Mouse (Mus musculus): ENCODE data around the gene Hdac7. TPM values are rescaled to one million over a fixed set of nuclear protein-coding genes. Genes with fewer than 3 reads are reported as not detected.
A peak's percentile ranks its signal among the peaks of the same experiment; 100 is the strongest.

The Hdac7 gene
- polyA plus RNA-seq, 1 experiment, result 64.7 TPM

- peak overlapping the region; percentile 41; the same call in 1 of the 2 replicates for H3K27ac ChIP-seq (ENCODE audit: insufficient read depth, low read length)
- no peaks in the 10 kb centered on the region for H3K4me1 ChIP-seq (ENCODE audit: control insufficient read depth, insufficient read depth, low read length)
- TF ChIP-seq CTCF (IDR thresholded peaks at IDR 0.05; ENCODE audit: extremely low read depth, insufficient read depth, low read length) (no peak), POLR2A (IDR thresholded peaks at IDR 0.05; ENCODE audit: extremely low read depth, insufficient read depth, low read length) (no peak)
- no peak overlapping the region for H3K4me3 ChIP-seq (ENCODE audit: insufficient read depth, low read length)
Measured at GRCm38 (mm10) chr15:97862881-97863493, 18.7 kb upstream of the Hdac7 start.

- Histone ChIP-seq H3K4me1 (ENCODE audit: control insufficient read depth, insufficient read depth, low read length) (no peaks in the 10 kb centered on the region), H3K27ac (ENCODE audit: insufficient read depth, low read length) (no peak overlapping the region), H3K4me3 (ENCODE audit: insufficient read depth, low read length) (no peak overlapping the region)
- TF ChIP-seq POLR2A (IDR thresholded peaks at IDR 0.05; ENCODE audit: extremely low read depth, insufficient read depth, low read length) (no peak), CTCF (IDR thresholded peaks at IDR 0.05; ENCODE audit: extremely low read depth, insufficient read depth, low read length) (no peak)
Measured at GRCm38 (mm10) chr15:97860353-97860752, 16.1 kb upstream of the Hdac7 start.

GRCm38 (mm10) chr15:97858431-97858830 is 14.1 kb upstream of the Hdac7 start:
- Histone ChIP-seq H3K27ac (ENCODE audit: insufficient read depth, low read length) (no peak overlapping the region), H3K4me3 (ENCODE audit: insufficient read depth, low read length) (no peak overlapping the region), H3K4me1 (ENCODE audit: control insufficient read depth, insufficient read depth, low read length) (peaks cover 2% of the 10 kb centered on the region; the same call in 1 of the 2 replicates)
- TF ChIP-seq POLR2A (IDR thresholded peaks at IDR 0.05; ENCODE audit: extremely low read depth, insufficient read depth, low read length) (no peak), CTCF (IDR thresholded peaks at IDR 0.05; ENCODE audit: extremely low read depth, insufficient read depth, low read length) (no peak)

- H3K4me1 ChIP-seq (ENCODE audit: control insufficient read depth, insufficient read depth, low read length), result peaks cover 2% of the 10 kb centered on the region; the same call in 1 of the 2 replicates
- H3K27ac ChIP-seq (ENCODE audit: insufficient read depth, low read length), result no peak overlapping the region
- TF ChIP-seq POLR2A (IDR thresholded peaks at IDR 0.05; ENCODE audit: extremely low read depth, insufficient read depth, low read length) (no peak), CTCF (IDR thresholded peaks at IDR 0.05; ENCODE audit: extremely low read depth, insufficient read depth, low read length) (no peak)
- no peak overlapping the region for H3K4me3 ChIP-seq (ENCODE audit: insufficient read depth, low read length)
Measured at GRCm38 (mm10) chr15:97854551-97854950, 10.2 kb upstream of the Hdac7 start.

- no peak overlapping the region for H3K27ac ChIP-seq (ENCODE audit: insufficient read depth, low read length)
- no peak overlapping the region for H3K4me3 ChIP-seq (ENCODE audit: insufficient read depth, low read length)
- peaks cover 3% of the 10 kb centered on the region; the same call in 1 of the 2 replicates for H3K4me1 ChIP-seq (ENCODE audit: control insufficient read depth, insufficient read depth, low read length)
- TF ChIP-seq POLR2A (IDR thresholded peaks at IDR 0.05; ENCODE audit: extremely low read depth, insufficient read depth, low read length) (no peak), CTCF (IDR thresholded peaks at IDR 0.05; ENCODE audit: extremely low read depth, insufficient read depth, low read length) (no peak)
Measured at GRCm38 (mm10) chr15:97854059-97854458, 9.8 kb upstream of the Hdac7 start.

- H3K4me3 ChIP-seq (ENCODE audit: insufficient read depth, low read length), result no peak overlapping the region
- TF ChIP-seq POLR2A (IDR thresholded peaks at IDR 0.05; ENCODE audit: extremely low read depth, insufficient read depth, low read length) (no peak), CTCF (IDR thresholded peaks at IDR 0.05; ENCODE audit: extremely low read depth, insufficient read depth, low read length) (no peak)
Measured at GRCm38 (mm10) chr15:97852291-97852690, 8.0 kb upstream of the Hdac7 start.

GRCm38 (mm10) chr15:97851011-97851410 is 6.7 kb upstream of the Hdac7 start:
- TF ChIP-seq CTCF (IDR thresholded peaks at IDR 0.05; ENCODE audit: extremely low read depth, insufficient read depth, low read length) (no peak), POLR2A (IDR thresholded peaks at IDR 0.05; ENCODE audit: extremely low read depth, insufficient read depth, low read length) (no peak)
- Histone ChIP-seq H3K27ac (ENCODE audit: insufficient read depth, low read length) (no peak overlapping the region), H3K4me1 (ENCODE audit: control insufficient read depth, insufficient read depth, low read length) (peaks cover 3% of the 10 kb centered on the region; the same call in 1 of the 2 replicates), H3K4me3 (ENCODE audit: insufficient read depth, low read length) (no peak overlapping the region)

More at GRCm38 (mm10) chr15:97852291-97852690, 8.0 kb upstream of the Hdac7 start:
- H3K27ac ChIP-seq (ENCODE audit: insufficient read depth, low read length), result no peak overlapping the region
- peaks cover 3% of the 10 kb centered on the region; the same call in 1 of the 2 replicates for H3K4me1 ChIP-seq (ENCODE audit: control insufficient read depth, insufficient read depth, low read length)

- Histone ChIP-seq H3K27ac (ENCODE audit: insufficient read depth, low read length) (no peak overlapping the region), H3K4me1 (ENCODE audit: control insufficient read depth, insufficient read depth, low read length) (peaks cover 3% of the 10 kb centered on the region; the same call in 1 of the 2 replicates), H3K4me3 (ENCODE audit: insufficient read depth, low read length) (no peak overlapping the region)
- peak; percentile 50 for TF ChIP-seq CTCF (IDR thresholded peaks at IDR 0.05; ENCODE audit: extremely low read depth, insufficient read depth, low read length)
- no peak for TF ChIP-seq POLR2A (IDR thresholded peaks at IDR 0.05; ENCODE audit: extremely low read depth, insufficient read depth, low read length)
Measured at GRCm38 (mm10) chr15:97850441-97850840, 6.1 kb upstream of the Hdac7 start.

- no peak overlapping the region for H3K27ac ChIP-seq (ENCODE audit: insufficient read depth, low read length)
Measured at GRCm38 (mm10) chr15:97849116-97849911, 5.0 kb upstream of the Hdac7 start.

More at GRCm38 (mm10) chr15:97849116-97849911, 5.0 kb upstream of the Hdac7 start:
- TF ChIP-seq POLR2A (IDR thresholded peaks at IDR 0.05; ENCODE audit: extremely low read depth, insufficient read depth, low read length), result no peak
- peak; percentile 78 for TF ChIP-seq CTCF (IDR thresholded peaks at IDR 0.05; ENCODE audit: extremely low read depth, insufficient read depth, low read length)
- peaks cover 1% of the 10 kb centered on the region; the same call in 1 of the 2 replicates for H3K4me1 ChIP-seq (ENCODE audit: control insufficient read depth, insufficient read depth, low read length)
- peak overlapping the region; percentile 9; the same call in 1 of the 2 replicates for H3K4me3 ChIP-seq (ENCODE audit: insufficient read depth, low read length)

Measured in cortical plate, adult 2 months (tissue).